Mouse (Mus musculus): ENCODE results near the gene Gm10338. TPM values are rescaled to one million over a fixed set of nuclear protein-coding genes. Genes with fewer than 3 reads are reported as not detected.
"Not testable (repeated sequence)": the region's sequence is repeated elsewhere in the genome, so short reads cannot be mapped to it uniquely, and the experiment has no call there.

Gm10338 gene
- not detected in 2 replicates for polyA plus RNA-seq (2015; fragmentation: Nextera tagmentation; extraction: Ambion mirVana)

- not testable (repeated sequence) for H3K27ac ChIP-seq; H3K36me3 ChIP-seq; H3K4me1 ChIP-seq; H3K4me3 ChIP-seq (replicated peaks); H3K27me3 ChIP-seq; ATAC-seq (replicated peaks; ENCODE audit: low FRiP score); H3K9ac ChIP-seq; H3K4me2 ChIP-seq; H3K9me3 ChIP-seq (replicated peaks)
- WGBS, result no CpG with 5 or more reads among the region's 2 CpGs
Measured at GRCm38 (mm10) chr14:7595492-7595891, at the start of gene Gm10338. Gm10338 (minus strand) TSS chr14:7595592.

GRCm38 (mm10) chr14:7643872-7644271 is 48.5 kb upstream of the Gm10338 start, which contains the start of gene Gm10128:
Gm10128 (minus strand) TSS chr14:7643972.
- not testable (repeated sequence) for H3K27ac ChIP-seq; H3K36me3 ChIP-seq; H3K9ac ChIP-seq; H3K4me1 ChIP-seq; H3K27me3 ChIP-seq; H3K4me2 ChIP-seq; H3K9me3 ChIP-seq (replicated peaks); H3K4me3 ChIP-seq (replicated peaks); ATAC-seq (replicated peaks; ENCODE audit: low FRiP score)
- no CpG with 5 or more reads among the region's 2 CpGs for WGBS

- not testable (repeated sequence) for H3K9ac ChIP-seq
Measured at GRCm38 (mm10) chr14:7568382-7568781, 27.0 kb downstream of the Gm10338 start, which contains the start of gene Gm3558. Gm3558 (minus strand) TSS chr14:7568566.

GRCm38 (mm10) chr14:7567890-7568289 is 27.5 kb downstream of the Gm10338 start:
- not testable (repeated sequence) for H3K27ac ChIP-seq
- under 1% methylated on average over 18 of the region's 27 CpGs for WGBS
- H3K4me3 ChIP-seq (replicated peaks), result peak overlapping the region; percentile 46

More at GRCm38 (mm10) chr14:7568382-7568781, 27.0 kb downstream of the Gm10338 start, which contains the start of gene Gm3558:
- H3K27ac ChIP-seq; ATAC-seq (replicated peaks; ENCODE audit: low FRiP score); H3K36me3 ChIP-seq; H3K4me1 ChIP-seq; H3K9me3 ChIP-seq (replicated peaks); H3K27me3 ChIP-seq: not testable (repeated sequence)
- Histone ChIP-seq H3K4me3 (replicated peaks) (peak within 1 kb of the TSS; percentile 46), H3K4me2 (peak within 1 kb of the TSS; percentile 77)
- 0% methylated on average over 1 of the region's 34 CpGs for WGBS

DNA sequence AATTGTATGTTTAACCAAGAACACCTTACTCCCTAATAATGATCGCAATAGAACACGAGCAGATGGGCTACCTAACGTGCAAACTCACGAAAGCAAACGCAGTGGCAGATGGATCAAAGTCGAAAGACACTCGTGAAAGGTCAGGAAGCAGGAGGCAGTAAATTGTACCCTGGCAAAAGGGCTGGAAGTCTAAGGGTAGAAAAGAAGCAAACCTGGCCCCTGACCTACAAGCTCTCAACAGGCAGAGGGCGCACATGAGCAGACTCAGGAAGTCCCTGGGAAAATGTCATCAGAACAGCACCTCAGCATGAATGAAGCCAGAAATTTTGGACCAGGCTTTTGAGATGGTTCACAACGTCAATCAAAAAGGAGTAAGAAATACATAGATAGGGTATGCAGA is 28.1 kb downstream of the Gm10338 start:
- H3K9me3 ChIP-seq (replicated peaks); H3K36me3 ChIP-seq; H3K4me2 ChIP-seq; H3K9ac ChIP-seq; ATAC-seq (replicated peaks; ENCODE audit: low FRiP score); H3K4me1 ChIP-seq; H3K27me3 ChIP-seq; H3K4me3 ChIP-seq (replicated peaks); H3K27ac ChIP-seq: not testable (repeated sequence)
- WGBS, result 1% methylated on average over 7 of the region's 9 CpGs

More at GRCm38 (mm10) chr14:7567890-7568289, 27.5 kb downstream of the Gm10338 start:
- H3K9ac ChIP-seq; H3K4me1 ChIP-seq; H3K27me3 ChIP-seq; H3K9me3 ChIP-seq (replicated peaks); H3K36me3 ChIP-seq; ATAC-seq (replicated peaks; ENCODE audit: low FRiP score): not testable (repeated sequence)
- H3K4me2 ChIP-seq, result peak overlapping the region; percentile 77

Other genes with a start within 250 kb of the Gm10338 start
- not detected in 2 replicates for gene Gm8374, start 230.5 kb downstream of the Gm10338 start, polyA plus RNA-seq (2015; fragmentation: Nextera tagmentation; extraction: Ambion mirVana)
- not detected in 2 replicates for gene Gm3755, start 144.7 kb downstream of the Gm10338 start, polyA plus RNA-seq (2015; fragmentation: Nextera tagmentation; extraction: Ambion mirVana)
- 0.44 TPM in 1 of 2 replicates, not detected in the other for gene Gm3752, start 111.8 kb downstream of the Gm10338 start, polyA plus RNA-seq (2015; fragmentation: Nextera tagmentation; extraction: Ambion mirVana)
- gene Gm3558, start 27.0 kb downstream of the Gm10338 start, polyA plus RNA-seq (2015; fragmentation: Nextera tagmentation; extraction: Ambion mirVana), result 0.10 and 0.32 TPM in 2 replicates
- not detected in 2 replicates for gene Gm10128, start 48.4 kb upstream of the Gm10338 start, polyA plus RNA-seq (2015; fragmentation: Nextera tagmentation; extraction: Ambion mirVana)
- gene Gm26661, start 196.0 kb upstream of the Gm10338 start, polyA plus RNA-seq (2015; fragmentation: Nextera tagmentation; extraction: Ambion mirVana), result not detected in 2 replicates
- gene Flnb, start 222.4 kb upstream of the Gm10338 start, polyA plus RNA-seq (2015; fragmentation: Nextera tagmentation; extraction: Ambion mirVana), result 19.4 and 20.6 TPM in 2 replicates

Data from kidney, embryonic 15.5 days (tissue).